Mouse (Mus musculus): Measurements from ENCODE around the gene Gpatch8. TPM values are rescaled to one million over a fixed set of nuclear protein-coding genes. Genes with fewer than 3 reads are reported as not detected.
"Not testable (repeated sequence)": the region's sequence is repeated elsewhere in the genome, so short reads cannot be mapped to it uniquely, and the experiment has no call there.

The Gpatch8 gene
- polyA plus RNA-seq, 1 experiment from 2014 or later: 43.4 TPM

GRCm38 (mm10) chr11:102567157-102567556, 11.0 kb upstream of the Gpatch8 start:
- no peak overlapping the region for H3K9ac ChIP-seq (replicated peaks; ENCODE audit: low read length)
- H3K36me3 ChIP-seq (replicated peaks; ENCODE audit: control insufficient read depth, insufficient read depth, low read depth, low read length): no peaks in the 10 kb centered on the region
- ATAC-seq (replicated peaks; ENCODE audit: insufficient number of reproducible peaks, low FRiP score, low TSS enrichment, low read depth) (no peak), DNase-seq (ENCODE audit: low spot score) (no peak)
- no peak overlapping the region for H3K27ac ChIP-seq (replicated peaks; ENCODE audit: low read depth, low read length)
- H3K4me3 ChIP-seq (ENCODE audit: low read depth, low read length): no peak overlapping the region
- H3K27me3 ChIP-seq (ENCODE audit: control insufficient read depth, insufficient read depth, low read length): no peaks in the 10 kb centered on the region
- no peak overlapping the region for H3K4me2 ChIP-seq (ENCODE audit: low read depth, low read length)
- H3K4me1 ChIP-seq (ENCODE audit: control insufficient read depth, insufficient read depth, low read length): no peaks in the 10 kb centered on the region
- 86% methylated on average over 6 of the region's 6 CpGs for WGBS
- H3K9me3 ChIP-seq (replicated peaks; ENCODE audit: control insufficient read depth, low read length): no peaks in the 10 kb centered on the region

GRCm38 (mm10) chr11:102566290-102566689, 10.1 kb upstream of the Gpatch8 start:
- H3K4me2 ChIP-seq (ENCODE audit: low read depth, low read length): no peak overlapping the region
- H3K4me3 ChIP-seq (ENCODE audit: low read depth, low read length): no peak overlapping the region
- H3K9ac ChIP-seq (replicated peaks; ENCODE audit: low read length): no peak overlapping the region
- 93% methylated on average over 1 of the region's 1 CpGs for WGBS
- no peaks in the 10 kb centered on the region for H3K4me1 ChIP-seq (ENCODE audit: control insufficient read depth, insufficient read depth, low read length)
- ATAC-seq (replicated peaks; ENCODE audit: insufficient number of reproducible peaks, low FRiP score, low TSS enrichment, low read depth) (no peak), DNase-seq (ENCODE audit: low spot score) (no peak)
- H3K27ac ChIP-seq (replicated peaks; ENCODE audit: low read depth, low read length): no peak overlapping the region
- no peaks in the 10 kb centered on the region for H3K27me3 ChIP-seq (ENCODE audit: control insufficient read depth, insufficient read depth, low read length)
- H3K9me3 ChIP-seq (replicated peaks; ENCODE audit: control insufficient read depth, low read length): no peaks in the 10 kb centered on the region
- H3K36me3 ChIP-seq (replicated peaks; ENCODE audit: control insufficient read depth, insufficient read depth, low read depth, low read length): no peaks in the 10 kb centered on the region

- Histone ChIP-seq H3K4me2 (ENCODE audit: low read depth, low read length) (no peak overlapping the region), H3K27me3 (ENCODE audit: control insufficient read depth, insufficient read depth, low read length) (no peaks in the 10 kb centered on the region), H3K9me3 (replicated peaks; ENCODE audit: control insufficient read depth, low read length) (no peaks in the 10 kb centered on the region), H3K4me3 (ENCODE audit: low read depth, low read length) (no peak overlapping the region), H3K36me3 (replicated peaks; ENCODE audit: control insufficient read depth, insufficient read depth, low read depth, low read length) (no peaks in the 10 kb centered on the region), H3K9ac (replicated peaks; ENCODE audit: low read length) (no peak overlapping the region), H3K4me1 (ENCODE audit: control insufficient read depth, insufficient read depth, low read length) (no peaks in the 10 kb centered on the region), H3K27ac (replicated peaks; ENCODE audit: low read depth, low read length) (no peak overlapping the region)
- no peak for DNase-seq (ENCODE audit: low spot score)
- no peak for ATAC-seq (replicated peaks; ENCODE audit: insufficient number of reproducible peaks, low FRiP score, low TSS enrichment, low read depth)
These were observed 9.5 kb upstream of the Gpatch8 start for GRCm38 (mm10) chr11:102565741-102566140.

GRCm38 (mm10) chr11:102564952-102565671, 8.9 kb upstream of the Gpatch8 start:
- not testable (repeated sequence) for DNase-seq (ENCODE audit: low spot score); H3K4me1 ChIP-seq (ENCODE audit: control insufficient read depth, insufficient read depth, low read length); ATAC-seq (replicated peaks; ENCODE audit: insufficient number of reproducible peaks, low FRiP score, low TSS enrichment, low read depth); H3K4me3 ChIP-seq (ENCODE audit: low read depth, low read length); H3K27me3 ChIP-seq (ENCODE audit: control insufficient read depth, insufficient read depth, low read length); H3K9me3 ChIP-seq (replicated peaks; ENCODE audit: control insufficient read depth, low read length); H3K9ac ChIP-seq (replicated peaks; ENCODE audit: low read length); H3K36me3 ChIP-seq (replicated peaks; ENCODE audit: control insufficient read depth, insufficient read depth, low read depth, low read length); H3K27ac ChIP-seq (replicated peaks; ENCODE audit: low read depth, low read length); H3K4me2 ChIP-seq (ENCODE audit: low read depth, low read length)
- WGBS: 84% methylated on average over 14 of the region's 14 CpGs

GRCm38 (mm10) chr11:102558704-102559103, 2.5 kb upstream of the Gpatch8 start:
- no peak for ATAC-seq (replicated peaks; ENCODE audit: insufficient number of reproducible peaks, low FRiP score, low TSS enrichment, low read depth)
- Histone ChIP-seq H3K9me3 (replicated peaks; ENCODE audit: control insufficient read depth, low read length) (no peaks in the 10 kb centered on the region), H3K9ac (replicated peaks; ENCODE audit: low read length) (no peak overlapping the region), H3K4me2 (ENCODE audit: low read depth, low read length) (no peak overlapping the region), H3K27me3 (ENCODE audit: control insufficient read depth, insufficient read depth, low read length) (no peaks in the 10 kb centered on the region), H3K4me1 (ENCODE audit: control insufficient read depth, insufficient read depth, low read length) (no peaks in the 10 kb centered on the region), H3K27ac (replicated peaks; ENCODE audit: low read depth, low read length) (no peak overlapping the region), H3K36me3 (replicated peaks; ENCODE audit: control insufficient read depth, insufficient read depth, low read depth, low read length) (no peaks in the 10 kb centered on the region), H3K4me3 (ENCODE audit: low read depth, low read length) (no peak overlapping the region)
- 100% methylated on average over 3 of the region's 5 CpGs for WGBS
- DNase-seq (ENCODE audit: low spot score): no peak

GRCm38 (mm10) chr11:102557386-102557785, 1.2 kb upstream of the Gpatch8 start:
- Histone ChIP-seq H3K9me3 (replicated peaks; ENCODE audit: control insufficient read depth, low read length) (no peaks in the 10 kb centered on the region), H3K27me3 (ENCODE audit: control insufficient read depth, insufficient read depth, low read length) (no peaks in the 10 kb centered on the region), H3K4me3 (ENCODE audit: low read depth, low read length) (no peak overlapping the region), H3K4me1 (ENCODE audit: control insufficient read depth, insufficient read depth, low read length) (no peaks in the 10 kb centered on the region), H3K9ac (replicated peaks; ENCODE audit: low read length) (no peak overlapping the region), H3K27ac (replicated peaks; ENCODE audit: low read depth, low read length) (no peak overlapping the region), H3K36me3 (replicated peaks; ENCODE audit: control insufficient read depth, insufficient read depth, low read depth, low read length) (no peaks in the 10 kb centered on the region), H3K4me2 (ENCODE audit: low read depth, low read length) (no peak overlapping the region)
- WGBS: 80% methylated on average over 1 of the region's 1 CpGs
- DNase-seq (ENCODE audit: low spot score) (no peak), ATAC-seq (replicated peaks; ENCODE audit: insufficient number of reproducible peaks, low FRiP score, low TSS enrichment, low read depth) (no peak)

GRCm38 (mm10) chr11:102556716-102557074, 503 bp upstream of the Gpatch8 start:
- H3K27ac ChIP-seq (replicated peaks; ENCODE audit: low read depth, low read length): no peak overlapping the region
- no peaks in the 10 kb centered on the region for H3K4me1 ChIP-seq (ENCODE audit: control insufficient read depth, insufficient read depth, low read length)
- ATAC-seq (replicated peaks; ENCODE audit: insufficient number of reproducible peaks, low FRiP score, low TSS enrichment, low read depth): no peak; the same call in 1 of the 2 replicates
- peak overlapping the region; percentile 84 for H3K4me3 ChIP-seq (ENCODE audit: low read depth, low read length)
- no peak for DNase-seq (ENCODE audit: low spot score)
- no peaks in the 10 kb centered on the region for H3K9me3 ChIP-seq (replicated peaks; ENCODE audit: control insufficient read depth, low read length)
- no peak overlapping the region for H3K9ac ChIP-seq (replicated peaks; ENCODE audit: low read length)
- H3K4me2 ChIP-seq (ENCODE audit: low read depth, low read length): no peak overlapping the region
- H3K36me3 ChIP-seq (replicated peaks; ENCODE audit: control insufficient read depth, insufficient read depth, low read depth, low read length): no peaks in the 10 kb centered on the region
- 27% methylated on average over 3 of the region's 3 CpGs for WGBS
- H3K27me3 ChIP-seq (ENCODE audit: control insufficient read depth, insufficient read depth, low read length): no peaks in the 10 kb centered on the region

GRCm38 (mm10) chr11:102555400-102556030, 677 bp downstream of the Gpatch8 start:
- H3K9me3 ChIP-seq (replicated peaks; ENCODE audit: control insufficient read depth, low read length): no peaks in the 10 kb centered on the region
- H3K4me3 ChIP-seq (ENCODE audit: low read depth, low read length): peak overlapping the region; percentile 84
- ATAC-seq (replicated peaks; ENCODE audit: insufficient number of reproducible peaks, low FRiP score, low TSS enrichment, low read depth) (peak; percentile 61), DNase-seq (ENCODE audit: low spot score) (peak; percentile 27)
- peak overlapping the region; percentile 88 for H3K27ac ChIP-seq (replicated peaks; ENCODE audit: low read depth, low read length)
- whole genome bisulfite sequencing: under 1% methylated on average over 37 of the region's 39 CpGs
- peak overlapping the region; percentile 91 for H3K9ac ChIP-seq (replicated peaks; ENCODE audit: low read length)
- H3K4me2 ChIP-seq (ENCODE audit: low read depth, low read length): peak overlapping the region; percentile 60
- H3K36me3 ChIP-seq (replicated peaks; ENCODE audit: control insufficient read depth, insufficient read depth, low read depth, low read length): no peaks in the 10 kb centered on the region
- no peaks in the 10 kb centered on the region for H3K27me3 ChIP-seq (ENCODE audit: control insufficient read depth, insufficient read depth, low read length)
- H3K4me1 ChIP-seq (ENCODE audit: control insufficient read depth, insufficient read depth, low read length): no peaks in the 10 kb centered on the region
